Mouse (Mus musculus) left cerebral cortex, postnatal 10 days (tissue): ENCODE data around the gene Nsmce3. TPM values are rescaled to one million over a fixed set of nuclear protein-coding genes. Genes with fewer than 3 reads are reported as not detected.

Experiments
- DNase-seq, 2 experiments: peaks; one replicate each; pipeline ENCODE4 v3.0.0; 2021 to 2022; ENCODE audit warnings: low spot score in 2 of 2, mixed read lengths in 1 of 2; ENCODE audit errors: extremely low spot score in 1 of 2
- intact Hi-C: fragments of 180-260 bp; cut with DNase I; formaldehyde crosslinking; loops from one replicate; pipeline ENCODE4 v1.15.1; 2025
- total RNA-seq, 2 experiments: library from RNA; stranded (reverse); gene quantifications; 2 replicates each; pipeline ENCODE4 v1.2.3; 2021

The Nsmce3 gene
- 10 to 100 TPM; 12.3 to 15.3 TPM for total RNA-seq

DNA sequence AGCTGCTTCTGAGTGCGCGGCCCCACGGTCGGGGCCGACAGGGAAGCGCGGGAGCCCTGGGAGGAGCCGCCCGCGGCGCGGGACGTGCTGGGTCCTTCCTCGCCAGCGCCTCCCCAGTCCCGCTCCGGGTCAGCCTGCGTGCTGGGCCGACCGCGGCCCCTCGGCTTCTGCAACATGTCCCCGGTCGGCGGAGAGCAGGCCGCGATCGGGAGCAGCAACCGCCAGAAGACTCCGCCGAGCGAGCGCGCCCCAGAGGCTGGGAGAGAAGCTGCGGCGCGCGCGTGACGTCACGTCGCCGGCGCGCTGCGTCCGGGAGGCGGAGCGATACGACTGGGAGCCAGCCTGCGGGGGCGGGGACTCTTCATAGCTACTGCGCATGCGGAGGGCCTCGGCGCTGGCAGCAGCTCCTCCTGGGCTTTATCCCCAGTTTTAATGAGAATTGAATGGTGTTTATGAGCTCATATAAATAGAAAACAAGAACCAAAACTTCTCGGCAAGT lies at the start of gene Nsmce3:
Gene Nsmce3 (minus strand): TSS at position 255 of the 499 bp plus-strand sequence.
- peak; percentile 92 to 98 for DNase-seq
- intact Hi-C loops, result loop anchor here (10.0 kb wide), 1 partner anchor 282 kb away; the partner anchor contains the start of gene Fam189a1

- DNase-seq, result no peak
- intact Hi-C loops, result no loop called here
Measured at GRCm38 (mm10) chr7:64921189-64921588, 48.4 kb upstream of the Nsmce3 start.

DNA sequence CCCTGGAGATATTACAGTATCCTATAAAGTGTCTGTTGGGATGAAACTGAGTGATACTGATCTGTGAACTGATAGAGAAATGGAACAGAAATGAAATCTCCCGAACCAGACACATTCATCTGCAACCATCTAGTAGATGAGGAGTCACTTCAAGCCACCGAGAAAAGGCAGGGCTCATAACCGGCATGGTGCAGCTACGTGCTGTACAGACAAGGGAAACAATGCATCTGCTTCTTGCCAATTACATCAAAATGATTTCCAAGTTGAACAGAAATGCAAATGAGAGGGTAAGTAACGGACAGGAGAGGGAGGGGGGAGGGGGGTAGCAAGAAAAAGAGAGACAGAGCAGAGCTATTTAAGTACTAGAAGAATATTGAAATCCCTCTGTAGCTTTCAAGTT lies 47.9 kb upstream of the Nsmce3 start:
- no peak for DNase-seq
- intact Hi-C loops, result no loop called here

GRCm38 (mm10) chr7:64916654-64917053 lies 43.9 kb upstream of the Nsmce3 start:
- intact Hi-C loops, result no loop called here
- no peak for DNase-seq

GRCm38 (mm10) chr7:64915121-64915520 lies 42.3 kb upstream of the Nsmce3 start:
- intact Hi-C loops, result no loop called here
- no peak for DNase-seq

DNA sequence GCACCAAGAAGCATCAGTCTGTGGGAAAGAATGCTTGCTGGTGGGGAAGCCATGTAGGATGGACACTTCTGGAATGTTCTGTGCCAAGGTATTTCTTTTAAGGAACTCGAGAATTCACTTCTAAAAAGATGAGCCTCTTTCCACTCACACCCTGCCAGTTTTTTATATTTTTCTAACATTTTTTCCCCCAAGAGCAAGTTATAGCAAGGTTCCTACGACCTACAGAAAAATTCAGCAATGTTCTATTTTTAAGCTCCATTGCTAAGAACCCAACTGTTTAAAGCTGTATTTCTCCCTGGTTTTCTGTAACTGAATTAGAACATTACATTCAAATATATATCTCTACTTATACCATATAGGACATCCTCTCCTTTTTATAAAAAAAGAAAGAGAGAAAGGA lies 39.1 kb upstream of the Nsmce3 start:
- no peak for DNase-seq

GRCm38 (mm10) chr7:64910208-64910607 lies 37.4 kb upstream of the Nsmce3 start:
- intact Hi-C loops, result no loop called here
- DNase-seq, result no peak

More for the DNA sequence above, 39.1 kb upstream of the Nsmce3 start:
- intact Hi-C loops, result no loop called here

- DNase-seq, result no peak
- intact Hi-C loops, result no loop called here
Measured at GRCm38 (mm10) chr7:64906955-64907354, 34.2 kb upstream of the Nsmce3 start.

- intact Hi-C loops, result no loop called here
- DNase-seq, result no peak
Measured at GRCm38 (mm10) chr7:64905506-64905905, 32.7 kb upstream of the Nsmce3 start.

DNA sequence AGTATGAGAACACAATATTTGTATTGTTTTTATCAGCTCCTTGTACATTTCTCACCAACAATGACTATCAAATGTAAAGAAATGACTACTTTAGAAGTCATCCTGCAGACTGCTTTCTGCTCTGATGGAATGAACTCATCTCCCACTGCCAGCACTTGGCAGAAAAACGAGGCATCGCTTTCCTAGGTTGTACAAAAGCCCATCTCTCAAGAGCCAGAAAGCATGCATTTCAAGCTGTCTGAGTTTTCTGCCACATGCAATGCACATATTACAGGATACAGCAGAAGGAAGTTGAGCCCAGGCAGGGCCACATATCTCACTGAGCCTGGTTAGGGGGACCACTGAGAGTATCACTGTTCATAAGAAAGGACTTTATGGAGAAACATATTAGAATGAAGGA lies 27.5 kb upstream of the Nsmce3 start:
- intact Hi-C loops, result no loop called here
- no peak for DNase-seq

DNA sequence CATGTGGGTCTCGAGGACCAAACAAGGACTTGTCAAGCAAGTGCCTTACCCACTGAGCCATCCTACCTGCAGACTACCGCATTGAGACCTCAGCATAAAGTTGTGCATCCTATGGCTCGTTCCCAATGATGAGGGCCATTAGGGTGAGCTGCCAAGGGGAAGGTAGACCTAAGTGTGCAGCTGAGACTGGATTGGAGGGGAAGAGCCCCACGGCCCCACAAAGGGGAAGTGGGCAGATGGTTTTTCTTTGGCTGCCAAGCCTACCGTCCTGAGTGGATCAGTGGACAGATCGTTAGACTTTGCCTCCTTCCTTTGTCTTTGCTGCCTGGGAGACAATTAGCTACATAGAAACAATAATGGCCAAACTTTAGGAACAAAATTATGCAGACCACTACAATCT lies 23.8 kb upstream of the Nsmce3 start:
- no peak for DNase-seq
- intact Hi-C loops, result no loop called here

DNA sequence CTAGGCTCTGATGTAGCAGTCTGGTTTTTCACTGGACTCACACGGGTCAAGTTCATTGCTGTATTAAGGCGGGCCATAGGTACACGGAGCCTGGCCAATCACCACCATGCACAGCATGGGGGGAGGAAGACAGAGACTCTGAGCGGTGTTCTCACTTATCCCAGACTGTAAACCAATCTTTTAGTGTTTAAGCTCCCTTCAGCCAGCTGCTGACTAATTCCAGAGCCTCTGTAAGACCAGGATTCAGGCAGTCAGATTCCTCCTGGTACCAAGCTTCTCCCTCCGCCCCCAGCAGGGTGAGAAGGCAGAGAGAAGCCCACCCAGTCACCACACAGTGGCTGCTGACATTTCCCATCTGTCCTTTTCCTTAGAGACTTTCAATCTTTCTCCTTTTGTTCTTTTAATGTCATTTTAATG lies 22.9 kb upstream of the Nsmce3 start:
- intact Hi-C loops, result no loop called here

DNA sequence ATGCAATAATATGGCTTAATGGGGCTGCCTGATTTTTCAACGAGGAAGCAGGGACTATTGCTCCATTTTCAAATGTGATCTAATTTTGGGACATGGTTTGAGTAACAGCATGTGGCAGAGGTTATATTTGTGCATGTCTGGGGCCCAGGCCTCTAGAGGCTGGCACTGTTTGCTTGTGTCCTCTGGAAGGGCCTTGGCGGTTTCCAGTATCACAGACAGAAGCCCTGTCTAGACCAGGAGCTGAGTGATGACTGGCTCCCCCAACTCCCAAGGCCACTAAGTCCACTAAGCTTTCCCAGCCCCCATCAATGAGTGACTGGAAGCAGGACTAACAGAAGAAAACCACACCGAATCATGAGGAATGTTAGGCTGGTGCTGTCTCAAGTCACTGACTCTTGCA lies 18.3 kb upstream of the Nsmce3 start:
- intact Hi-C loops, result no loop called here

More for the DNA sequence above, 22.9 kb upstream of the Nsmce3 start:
- no peak for DNase-seq

DNA sequence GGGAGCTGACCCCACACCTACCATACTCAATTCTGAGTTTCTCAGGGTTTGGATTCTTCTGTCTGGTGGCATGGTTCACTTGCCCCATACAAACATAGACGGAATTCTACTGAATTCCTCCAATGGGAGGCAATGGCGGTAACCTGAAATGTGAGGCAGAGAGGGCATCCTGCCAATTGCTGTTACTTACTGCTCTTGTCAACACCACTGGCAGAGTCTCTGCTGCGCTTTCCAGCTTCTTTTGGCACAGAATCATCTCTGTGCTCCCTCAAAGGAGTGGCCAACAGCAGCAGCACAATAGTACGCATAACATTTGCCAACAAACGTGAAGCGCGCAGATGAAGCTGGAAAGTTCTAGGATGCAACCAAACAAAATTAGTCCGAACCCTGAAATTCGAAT lies 17.1 kb upstream of the Nsmce3 start:
- DNase-seq, result peak; percentile 52 to 57
- intact Hi-C loops, result no loop called here

More for the DNA sequence above, 18.3 kb upstream of the Nsmce3 start:
- no peak for DNase-seq

- intact Hi-C loops, result no loop called here
- DNase-seq, result no peak
Measured at GRCm38 (mm10) chr7:64884187-64884862, 11.5 kb upstream of the Nsmce3 start.

GRCm38 (mm10) chr7:64882243-64882642 lies 9.4 kb upstream of the Nsmce3 start:
- DNase-seq, result no peak
- intact Hi-C loops, result no loop called here

DNA sequence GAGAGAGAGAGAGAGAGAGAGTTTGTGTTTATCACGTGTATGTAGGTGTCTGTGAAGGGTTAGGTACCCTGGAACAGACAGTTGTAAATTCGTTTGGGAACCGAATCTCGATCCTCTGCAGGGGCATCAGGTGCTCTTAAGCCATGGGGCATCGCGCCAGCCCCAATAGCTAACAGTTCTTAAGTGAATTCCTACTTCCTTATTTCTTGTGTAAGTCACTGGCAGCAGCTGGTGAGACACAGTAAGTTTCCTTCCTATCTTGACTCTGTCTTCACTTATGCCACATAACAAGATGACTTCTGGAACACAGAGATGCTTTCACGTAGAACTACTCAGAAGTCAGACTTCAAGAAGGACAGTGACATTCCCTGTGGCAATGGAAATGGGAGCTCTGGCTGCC lies 8.6 kb upstream of the Nsmce3 start:
- intact Hi-C loops, result no loop called here
- DNase-seq, result no peak

- intact Hi-C loops, result no loop called here
- DNase-seq, result no peak
Measured at GRCm38 (mm10) chr7:64880415-64880814, 7.6 kb upstream of the Nsmce3 start.

- DNase-seq, result no peak
- intact Hi-C loops, result loop anchor here (10.0 kb wide), 1 partner anchor 280 kb away; the partner anchor contains the start of gene Fam189a1
Measured at GRCm38 (mm10) chr7:64874941-64875340, 2.1 kb upstream of the Nsmce3 start.

- intact Hi-C loops, result loop anchor here (10.0 kb wide), 1 partner anchor 282 kb away; the partner anchor contains the start of gene Fam189a1
- no peak for DNase-seq
Measured at GRCm38 (mm10) chr7:64873266-64873665, 469 bp upstream of the Nsmce3 start.
